Mouse (Mus musculus): Measurements from ENCODE around the gene 2610008E11Rik. TPM values are rescaled to one million over a fixed set of nuclear protein-coding genes. Genes with fewer than 3 reads are reported as not detected.

The 2610008E11Rik gene
- polyA plus RNA-seq, 2 experiments, result 16.9 to 31.4 TPM

DNA sequence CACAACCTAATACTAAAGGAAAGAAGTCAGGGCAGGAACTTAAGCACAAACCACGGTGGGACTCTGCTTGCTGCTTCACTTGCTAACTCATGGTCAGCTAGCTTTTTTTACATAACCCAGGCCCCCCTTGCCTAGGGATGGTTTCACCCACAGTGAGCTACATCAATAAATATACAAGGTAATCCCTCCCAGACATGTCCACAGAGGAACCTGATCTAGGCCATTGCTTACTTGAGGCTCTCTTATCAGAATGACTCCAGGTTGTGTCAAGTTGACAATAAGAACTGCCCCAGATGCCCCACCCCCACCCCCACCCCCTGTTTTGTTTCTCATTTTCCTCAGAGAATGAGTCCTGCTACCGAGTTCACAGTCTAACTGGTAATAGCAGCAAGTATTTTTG, 10.1 kb upstream of the 2610008E11Rik start:
- WGBS, result 72% methylated on average over 2 of the region's 2 CpGs
- Histone ChIP-seq H3K4me2 (replicated peaks; ENCODE audit: low read depth, low read length, severe bottlenecking) (no peak overlapping the region), H3K4me3 (replicated peaks; ENCODE audit: low read length) (no peak overlapping the region), H3K9ac (ENCODE audit: low read depth, low read length, severe bottlenecking) (no peak overlapping the region), H3K4me1 (ENCODE audit: control insufficient read depth, insufficient read depth, low read length) (peaks cover 7% of the 10 kb centered on the region; the same call in 1 of the 2 replicates), H3K36me3 (ENCODE audit: control insufficient read depth, insufficient read depth, low read length) (no peaks in the 10 kb centered on the region), H3K27ac (replicated peaks; ENCODE audit: low read depth, low read length) (no peak overlapping the region), H3K27me3 (ENCODE audit: control insufficient read depth, insufficient read depth, low read length) (no peaks in the 10 kb centered on the region), H3K9me3 (ENCODE audit: control insufficient read depth, low read length) (no peaks in the 10 kb centered on the region)
- ATAC-seq (ENCODE audit: low FRiP score, low read depth) (no peak), DNase-seq (ENCODE audit: low spot score) (no peak)
- no peak for TF ChIP-seq POLR2A (IDR thresholded peaks at IDR 0.05; ENCODE audit: borderline replicate concordance, extremely low read depth, insufficient read depth, insufficient read length)

DNA sequence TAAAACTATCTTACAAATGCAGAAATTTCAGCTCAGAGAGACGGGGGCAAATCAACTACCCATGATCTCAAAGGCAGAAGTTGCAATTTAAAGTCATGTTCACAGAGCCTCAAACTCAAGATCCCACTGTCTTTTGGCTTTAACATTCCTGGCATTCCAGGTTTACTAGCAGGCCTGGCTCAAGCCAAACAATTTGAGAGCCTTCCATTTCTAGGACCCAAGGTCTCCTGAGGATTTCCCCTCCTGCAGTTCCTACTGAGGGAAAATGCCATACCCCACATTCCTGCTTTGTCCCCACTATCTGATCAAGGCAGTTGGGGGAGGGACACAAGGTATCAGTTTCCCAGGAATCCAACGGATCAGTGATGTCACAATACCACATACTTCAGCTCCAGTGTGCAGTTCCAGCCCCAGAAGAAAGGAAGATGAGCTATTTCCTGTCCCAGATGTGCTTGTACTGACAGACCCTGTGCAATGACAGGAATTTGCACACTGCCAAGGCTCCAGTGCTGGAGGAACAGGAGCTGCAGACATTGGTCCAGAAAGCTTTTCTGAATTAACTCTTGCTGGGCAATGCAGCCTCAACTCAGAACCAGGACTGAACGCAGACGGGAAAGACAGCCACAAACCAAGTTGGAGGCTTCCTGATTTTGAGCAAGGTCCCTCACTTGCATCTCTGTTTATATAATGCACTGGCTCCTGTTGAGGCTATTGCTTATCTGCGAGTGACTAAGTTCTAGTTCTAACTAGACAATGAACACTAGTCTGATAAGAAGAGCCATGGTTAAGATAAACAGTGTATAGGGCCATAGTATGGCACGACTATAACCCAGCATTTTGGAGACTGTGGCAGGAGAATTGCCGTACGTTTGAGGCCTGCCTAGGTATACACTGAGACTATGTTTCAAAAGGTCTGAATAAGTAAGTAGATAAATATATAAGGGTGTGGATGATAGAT, 9.2 kb upstream of the 2610008E11Rik start:
- 0 out of 2 replicates have a peak overlapping the region, but pooled peaks have one; percentile 26 for H3K27ac ChIP-seq (replicated peaks; ENCODE audit: low read depth, low read length)
- peak; percentile 28 for DNase-seq (ENCODE audit: low spot score)
- ATAC-seq (ENCODE audit: low FRiP score, low read depth), result peak; percentile 83
- H3K4me3 ChIP-seq (replicated peaks; ENCODE audit: low read length), result no peak overlapping the region
- 61% methylated on average over 8 of the region's 8 CpGs for WGBS
- no peaks in the 10 kb centered on the region for H3K9me3 ChIP-seq (ENCODE audit: control insufficient read depth, low read length)
- H3K9ac ChIP-seq (ENCODE audit: low read depth, low read length, severe bottlenecking), result no peak overlapping the region; the same call in 1 of the 2 replicates
- H3K36me3 ChIP-seq (ENCODE audit: control insufficient read depth, insufficient read depth, low read length), result no peaks in the 10 kb centered on the region
- H3K27me3 ChIP-seq (ENCODE audit: control insufficient read depth, insufficient read depth, low read length), result no peaks in the 10 kb centered on the region
- H3K4me1 ChIP-seq (ENCODE audit: control insufficient read depth, insufficient read depth, low read length), result peaks cover 7% of the 10 kb centered on the region; the same call in 1 of the 2 replicates
- TF ChIP-seq POLR2A (IDR thresholded peaks at IDR 0.05; ENCODE audit: borderline replicate concordance, extremely low read depth, insufficient read depth, insufficient read length), result no peak
- no peak overlapping the region for H3K4me2 ChIP-seq (replicated peaks; ENCODE audit: low read depth, low read length, severe bottlenecking)

DNA sequence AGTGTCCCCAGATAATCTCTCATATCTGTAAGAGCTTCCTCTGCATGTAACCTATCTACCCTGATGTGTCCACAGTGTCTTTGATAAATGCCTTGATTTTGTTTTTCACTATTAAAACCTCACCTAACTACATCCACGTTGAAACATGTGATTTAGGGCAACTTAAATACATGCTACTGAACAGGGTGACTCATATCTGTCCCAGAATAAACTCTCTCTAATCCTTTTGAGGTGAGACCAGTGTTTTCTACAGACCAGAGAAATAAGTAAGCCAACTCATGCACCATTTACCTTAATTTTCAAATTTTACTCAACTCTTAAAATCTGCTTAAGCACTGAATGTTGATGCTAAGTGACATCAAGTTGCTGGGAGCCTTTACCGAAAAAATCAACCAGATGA, 694 bp downstream of the 2610008E11Rik start:
- H3K4me1 ChIP-seq (ENCODE audit: control insufficient read depth, insufficient read depth, low read length), result peaks cover 17% of the 10 kb centered on the region
- ATAC-seq (ENCODE audit: low FRiP score, low read depth) (no peak), DNase-seq (ENCODE audit: low spot score) (no peak)
- H3K4me3 ChIP-seq (replicated peaks; ENCODE audit: low read length), result peak overlapping the region; percentile 85
- no peaks in the 10 kb centered on the region for H3K27me3 ChIP-seq (ENCODE audit: control insufficient read depth, insufficient read depth, low read length)
- H3K4me2 ChIP-seq (replicated peaks; ENCODE audit: low read depth, low read length, severe bottlenecking), result peak overlapping the region; percentile 59
- peak overlapping the region; percentile 98; the same call in 1 of the 2 replicates for H3K27ac ChIP-seq (replicated peaks; ENCODE audit: low read depth, low read length)
- peaks cover 26% of the 10 kb centered on the region for H3K36me3 ChIP-seq (ENCODE audit: control insufficient read depth, insufficient read depth, low read length)
- WGBS, result 2% methylated on average over 2 of the region's 2 CpGs
- H3K9ac ChIP-seq (ENCODE audit: low read depth, low read length, severe bottlenecking), result peak overlapping the region; percentile 99
- H3K9me3 ChIP-seq (ENCODE audit: control insufficient read depth, low read length), result no peaks in the 10 kb centered on the region
- no peak for TF ChIP-seq POLR2A (IDR thresholded peaks at IDR 0.05; ENCODE audit: borderline replicate concordance, extremely low read depth, insufficient read depth, insufficient read length)

DNA sequence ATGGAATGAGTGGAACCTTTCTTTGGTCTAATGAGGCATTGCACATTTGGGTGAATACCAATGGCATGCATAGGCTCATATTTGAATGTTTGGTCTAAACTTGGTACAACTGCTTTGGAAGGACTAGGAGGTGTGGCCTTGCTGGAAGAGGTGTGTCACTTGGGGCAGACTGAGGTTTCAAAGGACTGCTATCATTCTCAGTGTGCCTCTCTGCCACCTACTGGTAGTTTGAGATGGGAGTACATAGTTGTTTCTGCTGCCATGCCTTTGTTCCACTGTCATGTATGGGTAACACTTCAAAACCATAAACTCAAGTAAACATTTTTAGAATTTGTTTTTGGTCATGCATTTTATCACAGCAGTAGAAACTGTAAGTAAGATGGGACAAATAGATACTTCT, 5.7 kb downstream of the 2610008E11Rik start:
- no peak for TF ChIP-seq POLR2A (IDR thresholded peaks at IDR 0.05; ENCODE audit: borderline replicate concordance, extremely low read depth, insufficient read depth, insufficient read length)
- H3K27ac ChIP-seq (replicated peaks; ENCODE audit: low read depth, low read length), result no peak overlapping the region
- H3K36me3 ChIP-seq (ENCODE audit: control insufficient read depth, insufficient read depth, low read length), result peaks cover 71% of the 10 kb centered on the region
- no peak overlapping the region for H3K9ac ChIP-seq (ENCODE audit: low read depth, low read length, severe bottlenecking)
- peaks cover 17% of the 10 kb centered on the region for H3K4me1 ChIP-seq (ENCODE audit: control insufficient read depth, insufficient read depth, low read length)
- no peak overlapping the region for H3K4me3 ChIP-seq (replicated peaks; ENCODE audit: low read length)
- ATAC-seq (ENCODE audit: low FRiP score, low read depth) (no peak), DNase-seq (ENCODE audit: low spot score) (no peak)
- H3K9me3 ChIP-seq (ENCODE audit: control insufficient read depth, low read length), result peaks cover 6% of the 10 kb centered on the region; the same call in 1 of the 2 replicates
- H3K27me3 ChIP-seq (ENCODE audit: control insufficient read depth, insufficient read depth, low read length), result no peaks in the 10 kb centered on the region
- no peak overlapping the region for H3K4me2 ChIP-seq (replicated peaks; ENCODE audit: low read depth, low read length, severe bottlenecking)

DNA sequence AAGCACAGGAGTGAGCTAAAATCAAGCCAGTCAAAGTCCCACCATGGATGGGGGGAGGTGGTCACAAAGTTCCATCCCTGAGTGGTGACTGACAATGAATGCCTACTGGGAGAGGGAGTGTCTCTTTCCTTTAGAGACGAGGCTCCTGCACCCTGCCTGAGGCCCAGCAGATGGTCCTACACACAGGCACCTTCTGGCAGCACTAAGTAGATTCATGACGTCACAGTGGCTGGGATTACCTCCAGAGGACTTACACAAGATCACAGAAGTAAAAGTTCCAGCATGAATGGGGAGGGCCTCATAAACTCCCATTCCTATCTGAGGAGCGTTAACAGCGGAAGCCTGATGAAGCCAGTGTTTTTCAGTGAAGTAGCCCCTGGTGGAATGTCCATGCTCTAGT, 8.4 kb downstream of the 2610008E11Rik start:
- no peaks in the 10 kb centered on the region for H3K27me3 ChIP-seq (ENCODE audit: control insufficient read depth, insufficient read depth, low read length)
- peaks cover 9% of the 10 kb centered on the region; the same call in 1 of the 2 replicates for H3K9me3 ChIP-seq (ENCODE audit: control insufficient read depth, low read length)
- peaks cover 71% of the 10 kb centered on the region for H3K36me3 ChIP-seq (ENCODE audit: control insufficient read depth, insufficient read depth, low read length)
- TF ChIP-seq POLR2A (IDR thresholded peaks at IDR 0.05; ENCODE audit: borderline replicate concordance, extremely low read depth, insufficient read depth, insufficient read length), result no peak
- DNase-seq (ENCODE audit: low spot score) (no peak), ATAC-seq (ENCODE audit: low FRiP score, low read depth) (no peak)
- H3K4me1 ChIP-seq (ENCODE audit: control insufficient read depth, insufficient read depth, low read length), result no peaks in the 10 kb centered on the region
- H3K9ac ChIP-seq (ENCODE audit: low read depth, low read length, severe bottlenecking), result no peak overlapping the region
- no peak overlapping the region for H3K4me2 ChIP-seq (replicated peaks; ENCODE audit: low read depth, low read length, severe bottlenecking)
- 78% methylated on average over 4 of the region's 4 CpGs for WGBS
- no peak overlapping the region for H3K4me3 ChIP-seq (replicated peaks; ENCODE audit: low read length)
- H3K27ac ChIP-seq (replicated peaks; ENCODE audit: low read depth, low read length), result no peak overlapping the region

All from limb, embryonic 14.5 days (tissue).